Mouse (Mus musculus): ENCODE data around the gene Diras1.

GRCm38 (mm10) chr10:80984223-80984622, 41.2 kb downstream of the Diras1 start:
- TF ChIP-seq CTCF (IDR thresholded peaks at IDR 0.05; ENCODE audit: low read depth) (no peak), EP300 (IDR thresholded peaks at IDR 0.05; ENCODE audit: low read depth) (no peak)
